Mouse (Mus musculus) bone marrow macrophage, adult 2 months (primary cell): ENCODE measurements around the gene Sumo1. TPM values are rescaled to one million over a fixed set of nuclear protein-coding genes. Genes with fewer than 3 reads are reported as not detected.
"Not testable (repeated sequence)": the region's sequence is repeated elsewhere in the genome, so short reads cannot be mapped to it uniquely, and the experiment has no call there.

Source experiments
- H3K27ac ChIP-seq: 2 replicates; pipeline ENCODE4 v1.5.1; 2012; ENCODE audit warnings: low read depth, low read length; ENCODE audit not compliant: insufficient read depth
- H3K4me1 ChIP-seq: 2 replicates; pipeline ENCODE4 v1.6.1; 2012; ENCODE audit warnings: low read length; ENCODE audit not compliant: control insufficient read depth, insufficient read depth
- H3K4me3 ChIP-seq: 2 replicates; pipeline ENCODE4 v1.5.1; 2012; ENCODE audit warnings: mild to moderate bottlenecking, low read length, moderate library complexity; ENCODE audit not compliant: insufficient read depth
- CTCF ChIP-seq: IDR thresholded peaks from 2 replicates; pipeline ENCODE4 v1.5.1; 2012; ENCODE audit warnings: low read depth, mild to moderate bottlenecking, low read length, moderate library complexity
- POLR2A ChIP-seq: IDR thresholded peaks from 2 replicates; pipeline ENCODE4 v1.6.1; 2012; ENCODE audit warnings: mild to moderate bottlenecking, low read depth, low read length, borderline replicate concordance
- polyA plus RNA-seq: library from polyadenylated mRNA; stranded (reverse); fragments of >200 nt; gene quantifications from 2 replicates; pipeline ENCODE4 v1.2.4, GENCODE M21; 2012; ENCODE audit not compliant: missing spikeins, insufficient read depth, insufficient read length

The Sumo1 gene
- polyA plus RNA-seq, 1 experiment, result 176 TPM

GRCm38 (mm10) chr1:59636349-59636748, 34.3 kb downstream of the Sumo1 start:
- Histone ChIP-seq H3K4me1 (peaks cover 17% of the 10 kb centered on the region), H3K27ac (no peak overlapping the region), H3K4me3 (no peak overlapping the region)
- TF ChIP-seq POLR2A (no peak), CTCF (no peak)

- Histone ChIP-seq H3K4me1 (peaks cover 17% of the 10 kb centered on the region), H3K4me3 (no peak overlapping the region), H3K27ac (no peak overlapping the region)
- no peak for TF ChIP-seq POLR2A
- no peak for TF ChIP-seq CTCF
Observed at GRCm38 (mm10) chr1:59633056-59633455, 37.6 kb downstream of the Sumo1 start.

- TF ChIP-seq POLR2A, result no peak
- TF ChIP-seq CTCF, result no peak
- H3K4me1 ChIP-seq, result peaks cover 17% of the 10 kb centered on the region
- H3K4me3 ChIP-seq, result no peak overlapping the region
Observed at GRCm38 (mm10) chr1:59631986-59632659, 38.5 kb downstream of the Sumo1 start.

GRCm38 (mm10) chr1:59630356-59630755, 40.3 kb downstream of the Sumo1 start:
- H3K27ac ChIP-seq, H3K4me3 ChIP-seq: not testable (repeated sequence)
- peaks cover 15% of the 10 kb centered on the region for H3K4me1 ChIP-seq

More at GRCm38 (mm10) chr1:59631986-59632659, 38.5 kb downstream of the Sumo1 start:
- no peak overlapping the region for H3K27ac ChIP-seq

GRCm38 (mm10) chr1:59629194-59629593, 41.4 kb downstream of the Sumo1 start:
- H3K27ac ChIP-seq, result no peak overlapping the region
- no peak overlapping the region for H3K4me3 ChIP-seq
- peaks cover 9% of the 10 kb centered on the region for H3K4me1 ChIP-seq
- TF ChIP-seq CTCF (no peak), POLR2A (no peak)

GRCm38 (mm10) chr1:59625410-59625809, 45.2 kb downstream of the Sumo1 start:
- no peak overlapping the region for H3K4me3 ChIP-seq
- no peak for TF ChIP-seq CTCF
- TF ChIP-seq POLR2A, result no peak
- H3K27ac ChIP-seq, result no peak overlapping the region
- no peaks in the 10 kb centered on the region for H3K4me1 ChIP-seq

- H3K27ac ChIP-seq, result no peak overlapping the region
- H3K4me1 ChIP-seq, result no peaks in the 10 kb centered on the region
- no peak overlapping the region for H3K4me3 ChIP-seq
- TF ChIP-seq POLR2A (no peak), CTCF (no peak)
Observed at GRCm38 (mm10) chr1:59623325-59624017, 47.2 kb downstream of the Sumo1 start.

- Histone ChIP-seq H3K27ac (no peak overlapping the region), H3K4me3 (no peak overlapping the region), H3K4me1 (0 out of 2 replicates have a peak, but pooled peaks cover 2% of the 10 kb centered on the region)
- no peak for TF ChIP-seq POLR2A
- TF ChIP-seq CTCF, result no peak
Observed at GRCm38 (mm10) chr1:59619201-59619600, 51.4 kb downstream of the Sumo1 start.

- Histone ChIP-seq H3K27ac (no peak overlapping the region), H3K4me3 (no peak overlapping the region), H3K4me1 (0 out of 2 replicates have a peak, but pooled peaks cover 2% of the 10 kb centered on the region)
- TF ChIP-seq POLR2A, result no peak
- no peak for TF ChIP-seq CTCF
Observed at GRCm38 (mm10) chr1:59615021-59615420, 55.6 kb downstream of the Sumo1 start.

GRCm38 (mm10) chr1:59613795-59614194, 56.8 kb downstream of the Sumo1 start:
- Histone ChIP-seq H3K4me1 (0 out of 2 replicates have a peak, but pooled peaks cover 2% of the 10 kb centered on the region), H3K27ac (no peak overlapping the region), H3K4me3 (no peak overlapping the region)
- TF ChIP-seq POLR2A (no peak), CTCF (peak; percentile 39; the same call in 1 of the 2 replicates)

- TF ChIP-seq CTCF (no peak), POLR2A (no peak)
- H3K4me1 ChIP-seq, result 0 out of 2 replicates have a peak, but pooled peaks cover under 1% of the 10 kb centered on the region
- no peak overlapping the region for H3K4me3 ChIP-seq
- H3K27ac ChIP-seq, result no peak overlapping the region
Observed at GRCm38 (mm10) chr1:59610929-59611328, 59.7 kb downstream of the Sumo1 start.
